ENCODE assay signal across 9 mouse cellular contexts in genomic region chr8:83660545-83660944, GRCm38 (mm10). TPM values are rescaled to one million over a fixed set of nuclear protein-coding genes. Genes with fewer than 3 reads are reported as not detected.
DNase-seq lines count a peak whose midpoint lies in the region; ATAC-seq lines count a peak whose summit lies in the region.
"Had no signal": no experiment of that assay in that cellular context is flagged by ENCODE, and none has a peak within 500 bp of the region (broad histone marks: within the 10 kb centered on the region; RNA-seq: fewer than 3 reads in every experiment).

No protein-coding gene starts in this region.

- peaks cover 9% of the 10 kb centered on the region for H3K36me3 ChIP-seq in kidney, embryonic 16.5 days (ENCODE audit: insufficient read depth, low read length)
- no peaks in the 10 kb centered on the region; the same call in 1 of the 2 replicates for H3K36me3 ChIP-seq in embryonic facial prominence, embryonic 11.5 days (replicated peaks; ENCODE audit: control insufficient read depth, insufficient read depth, low read depth, low read length)
- H3K36me3 ChIP-seq in hindbrain, embryonic 11.5 days (ENCODE audit: control insufficient read depth, insufficient read depth, low read length): no peaks in the 10 kb centered on the region
- no peaks in the 10 kb centered on the region; the same call in 1 of the 2 replicates for H3K36me3 ChIP-seq in midbrain, embryonic 15.5 days (replicated peaks)

- no peaks in the 10 kb centered on the region for H3K27me3 ChIP-seq in kidney, embryonic 16.5 days (ENCODE audit: insufficient read depth, low read length)
- no peaks in the 10 kb centered on the region for H3K27me3 ChIP-seq in embryonic facial prominence, embryonic 11.5 days (ENCODE audit: control insufficient read depth, insufficient read depth, low read length)
- no peaks in the 10 kb centered on the region for H3K27me3 ChIP-seq in hindbrain, embryonic 11.5 days (ENCODE audit: control insufficient read depth, insufficient read depth, low read length)
- no peaks in the 10 kb centered on the region for H3K27me3 ChIP-seq in midbrain, embryonic 15.5 days (replicated peaks)

- H3K9ac ChIP-seq in kidney, embryonic 16.5 days (replicated peaks; ENCODE audit: low read length): peak overlapping the region; percentile 62
- no peak overlapping the region; the same call in 1 of the 2 replicates for H3K9ac ChIP-seq in embryonic facial prominence, embryonic 11.5 days (replicated peaks; ENCODE audit: low read length)
- no peak overlapping the region for H3K9ac ChIP-seq in hindbrain, embryonic 11.5 days (ENCODE audit: low read depth, low read length)
- H3K9ac ChIP-seq in midbrain, embryonic 15.5 days: no peak overlapping the region

- WGBS in kidney, embryonic 16.5 days: 10% methylated on average over 8 of the region's 8 CpGs
- 8% methylated on average over 8 of the region's 8 CpGs for WGBS in embryonic facial prominence, embryonic 11.5 days
- WGBS in hindbrain, embryonic 11.5 days: 7% methylated on average over 8 of the region's 8 CpGs
- WGBS in midbrain, embryonic 15.5 days: 16% methylated on average over 8 of the region's 8 CpGs

- H3K4me3 ChIP-seq in kidney, embryonic 16.5 days (ENCODE audit: low read length): peak overlapping the region; percentile 30
- no peak overlapping the region for H3K4me3 ChIP-seq in embryonic facial prominence, embryonic 11.5 days (ENCODE audit: low read depth, low read length)
- H3K4me3 ChIP-seq in hindbrain, embryonic 11.5 days (ENCODE audit: low read depth, low read length): no peak overlapping the region
- no peak overlapping the region for H3K4me3 ChIP-seq in midbrain, embryonic 15.5 days

- peak overlapping the region; percentile 92 for H3K27ac ChIP-seq in kidney, embryonic 16.5 days (ENCODE audit: low read length)
- peak overlapping the region; percentile 62; the same call in 1 of the 2 replicates for H3K27ac ChIP-seq in embryonic facial prominence, embryonic 11.5 days (replicated peaks; ENCODE audit: low read depth, low read length)
- H3K27ac ChIP-seq in hindbrain, embryonic 11.5 days (ENCODE audit: low read depth, low read length): no peak overlapping the region
- no peak overlapping the region for H3K27ac ChIP-seq in midbrain, embryonic 15.5 days
- H3K27ac ChIP-seq: macrophage had no signal

- H3K4me2 ChIP-seq in kidney, embryonic 16.5 days (replicated peaks; ENCODE audit: low read depth, low read length): peak overlapping the region; percentile 48
- peak overlapping the region; percentile 25; the same call in 1 of the 2 replicates for H3K4me2 ChIP-seq in embryonic facial prominence, embryonic 11.5 days (ENCODE audit: low read depth, low read length)
- H3K4me2 ChIP-seq in hindbrain, embryonic 11.5 days (replicated peaks; ENCODE audit: low read depth, low read length): no peak overlapping the region
- no peak overlapping the region for H3K4me2 ChIP-seq in midbrain, embryonic 15.5 days

- ATAC-seq in kidney, embryonic 16.5 days (ENCODE audit: low FRiP score, low TSS enrichment): peak; percentile 4; the same call in 1 of the 2 replicates
- ATAC-seq in embryonic facial prominence, embryonic 11.5 days (replicated peaks; ENCODE audit: insufficient number of reproducible peaks, low FRiP score, low TSS enrichment, low read depth): 0 out of 2 replicates have a peak, but pooled peaks have one; percentile 0
- peak; percentile 23; the same call in 1 of the 2 replicates for ATAC-seq in hindbrain, embryonic 11.5 days (ENCODE audit: low FRiP score)
- ATAC-seq in midbrain, embryonic 15.5 days (replicated peaks): 0 out of 2 replicates have a peak, but pooled peaks have one; percentile 22

- H3K9me3 ChIP-seq in kidney, embryonic 16.5 days (ENCODE audit: low read length): no peaks in the 10 kb centered on the region
- no peaks in the 10 kb centered on the region for H3K9me3 ChIP-seq in embryonic facial prominence, embryonic 11.5 days (replicated peaks; ENCODE audit: control insufficient read depth, low read length)
- no peaks in the 10 kb centered on the region for H3K9me3 ChIP-seq in hindbrain, embryonic 11.5 days (ENCODE audit: control insufficient read depth, low read length)
- no peaks in the 10 kb centered on the region for H3K9me3 ChIP-seq in midbrain, embryonic 15.5 days

- no peak for DNase-seq in kidney, adult 8-10 months
- no peak for DNase-seq in embryonic facial prominence, embryonic 11.5 days (ENCODE audit: low spot score)
- DNase-seq in hindbrain, embryonic 11.5 days (ENCODE audit: low spot score): peak; percentile 17
- DNase-seq in adrenal gland, postnatal 25 days: no peak
- no peak for DNase-seq in kidney, postnatal 36 days
- no peak for DNase-seq in heart, adult 9 months (ENCODE audit: low spot score in 2 of 2)

- H3K4me1 ChIP-seq in kidney, embryonic 16.5 days (ENCODE audit: insufficient read depth, low read length): peaks cover 61% of the 10 kb centered on the region
- peaks cover 22% of the 10 kb centered on the region for H3K4me1 ChIP-seq in embryonic facial prominence, embryonic 11.5 days (ENCODE audit: control insufficient read depth, insufficient read depth, low read length)
- 0 out of 2 replicates have a peak, but pooled peaks cover 7% of the 10 kb centered on the region for H3K4me1 ChIP-seq in hindbrain, embryonic 11.5 days (replicated peaks; ENCODE audit: control insufficient read depth, insufficient read depth, low read length)
- peaks cover 25% of the 10 kb centered on the region for H3K4me1 ChIP-seq in midbrain, embryonic 15.5 days

RNA-seq across cellular contexts. Expression of gene Ptger1, which starts 5.9 kb away (rescaled TPM):
- polyA plus RNA-seq in kidney, embryonic 16.5 days (2015; fragmentation: Nextera tagmentation; extraction: Ambion mirVana): 3.1 and 4.0 TPM in 2 replicates
- 0.27 and 1.9 TPM in 2 replicates for polyA plus RNA-seq in embryonic facial prominence, embryonic 11.5 days (2014; fragmentation: Nextera tagmentation; extraction: Ambion mirVana)
- 0.49 and 1.0 TPM in 2 replicates for polyA plus RNA-seq in hindbrain, embryonic 11.5 days (2014; fragmentation: Nextera tagmentation; extraction: Ambion mirVana)
- polyA plus RNA-seq in midbrain, embryonic 15.5 days (2015; fragmentation: Nextera tagmentation; extraction: Ambion mirVana): 0.92 and 1.7 TPM in 2 replicates
- total RNA-seq in adrenal gland, postnatal 25 days (2021): 0.86 and 2.5 TPM in 2 replicates

RNA-seq across cellular contexts. Expression of gene Gipc1, which starts 8.1 kb away (rescaled TPM):
- 227 and 237 TPM in 2 replicates for polyA plus RNA-seq in kidney, embryonic 16.5 days (2015; fragmentation: Nextera tagmentation; extraction: Ambion mirVana)
- 169 and 177 TPM in 2 replicates for polyA plus RNA-seq in embryonic facial prominence, embryonic 11.5 days (2014; fragmentation: Nextera tagmentation; extraction: Ambion mirVana)
- polyA plus RNA-seq in hindbrain, embryonic 11.5 days (2014; fragmentation: Nextera tagmentation; extraction: Ambion mirVana): 176 and 182 TPM in 2 replicates
- 128 and 132 TPM in 2 replicates for polyA plus RNA-seq in midbrain, embryonic 15.5 days (2015; fragmentation: Nextera tagmentation; extraction: Ambion mirVana)
- total RNA-seq in adrenal gland, postnatal 25 days (2021): 42.3 and 48.8 TPM in 2 replicates

RNA-seq across cellular contexts. Expression of gene Pkn1, which starts 38.4 kb away (rescaled TPM):
- 31.3 and 33.6 TPM in 2 replicates for polyA plus RNA-seq in kidney, embryonic 16.5 days (2015; fragmentation: Nextera tagmentation; extraction: Ambion mirVana)
- 20.6 and 21.5 TPM in 2 replicates for polyA plus RNA-seq in embryonic facial prominence, embryonic 11.5 days (2014; fragmentation: Nextera tagmentation; extraction: Ambion mirVana)
- polyA plus RNA-seq in hindbrain, embryonic 11.5 days (2014; fragmentation: Nextera tagmentation; extraction: Ambion mirVana): 21.6 and 22.6 TPM in 2 replicates
- polyA plus RNA-seq in midbrain, embryonic 15.5 days (2015; fragmentation: Nextera tagmentation; extraction: Ambion mirVana): 31.7 and 31.9 TPM in 2 replicates
- 120 and 146 TPM in 2 replicates for total RNA-seq in adrenal gland, postnatal 25 days (2021)

RNA-seq across cellular contexts. Expression of gene Dnajb1, which starts 52.6 kb away (rescaled TPM):
- polyA plus RNA-seq in kidney, embryonic 16.5 days (2015; fragmentation: Nextera tagmentation; extraction: Ambion mirVana): 67.5 and 68.0 TPM in 2 replicates
- 54.4 and 61.4 TPM in 2 replicates for polyA plus RNA-seq in embryonic facial prominence, embryonic 11.5 days (2014; fragmentation: Nextera tagmentation; extraction: Ambion mirVana)
- 66.1 and 66.7 TPM in 2 replicates for polyA plus RNA-seq in hindbrain, embryonic 11.5 days (2014; fragmentation: Nextera tagmentation; extraction: Ambion mirVana)
- 65.2 and 65.5 TPM in 2 replicates for polyA plus RNA-seq in midbrain, embryonic 15.5 days (2015; fragmentation: Nextera tagmentation; extraction: Ambion mirVana)
- total RNA-seq in adrenal gland, postnatal 25 days (2021): 27.7 and 28.0 TPM in 2 replicates

RNA-seq across cellular contexts. Expression of gene Tecr, which starts 52.8 kb away (rescaled TPM):
- polyA plus RNA-seq in kidney, embryonic 16.5 days (2015; fragmentation: Nextera tagmentation; extraction: Ambion mirVana): 631 and 669 TPM in 2 replicates
- polyA plus RNA-seq in embryonic facial prominence, embryonic 11.5 days (2014; fragmentation: Nextera tagmentation; extraction: Ambion mirVana): 667 and 692 TPM in 2 replicates
- 732 and 754 TPM in 2 replicates for polyA plus RNA-seq in hindbrain, embryonic 11.5 days (2014; fragmentation: Nextera tagmentation; extraction: Ambion mirVana)
- 1,118 and 1,124 TPM in 2 replicates for polyA plus RNA-seq in midbrain, embryonic 15.5 days (2015; fragmentation: Nextera tagmentation; extraction: Ambion mirVana)
- 582 and 661 TPM in 2 replicates for total RNA-seq in adrenal gland, postnatal 25 days (2021)

Comparison
In these comparisons a context has a peak if more than half of its experiments do, and no peak if none do; other contexts are left out.
1. H3K27ac ChIP-seq: peak in kidney, embryonic 16.5 days (single experiment) and embryonic facial prominence, embryonic 11.5 days (single experiment); none in hindbrain, embryonic 11.5 days (single experiment) and midbrain, embryonic 15.5 days (single experiment).
2. H3K4me2 ChIP-seq: peak in kidney, embryonic 16.5 days (single experiment) and embryonic facial prominence, embryonic 11.5 days (single experiment); none in hindbrain, embryonic 11.5 days (single experiment) and midbrain, embryonic 15.5 days (single experiment).
3. Peak in every context shown above with its lines, with median percentiles within 50 percentile points of each other: ATAC-seq.